Mouse (Mus musculus): ENCODE results near the gene Pgm5. TPM values are rescaled to one million over a fixed set of nuclear protein-coding genes. Genes with fewer than 3 reads are reported as not detected.

Gene Pgm5
- polyA plus RNA-seq, 1 experiment from 2014 or later: 6.5 TPM

GRCm38 (mm10) chr19:24861276-24861611, 411 bp downstream of the Pgm5 start:
- peaks cover 14% of the 10 kb centered on the region for H3K27me3 ChIP-seq
- peaks cover 13% of the 10 kb centered on the region for H3K4me1 ChIP-seq
- H3K36me3 ChIP-seq: no peaks in the 10 kb centered on the region
- peak overlapping the region; percentile 77 for H3K4me2 ChIP-seq (replicated peaks)
- peak overlapping the region; percentile 59 for H3K4me3 ChIP-seq (replicated peaks)
- H3K27ac ChIP-seq (replicated peaks): peak overlapping the region; percentile 79
- ATAC-seq (ENCODE audit: insufficient number of reproducible peaks, low FRiP score, low TSS enrichment, low read depth): peak; percentile 45; the same call in 1 of the 2 replicates
- 15% methylated on average over 13 of the region's 13 CpGs for WGBS
- H3K9me3 ChIP-seq (replicated peaks): no peaks in the 10 kb centered on the region
- H3K9ac ChIP-seq: peak overlapping the region; percentile 47

GRCm38 (mm10) chr19:24851456-24852315, 10.0 kb downstream of the Pgm5 start:
- Histone ChIP-seq H3K36me3 (no peaks in the 10 kb centered on the region), H3K4me3 (replicated peaks) (no peak overlapping the region), H3K4me2 (replicated peaks) (peak overlapping the region; percentile 17; the same call in 1 of the 2 replicates), H3K27ac (replicated peaks) (peak overlapping the region; percentile 61), H3K27me3 (no peaks in the 10 kb centered on the region), H3K9me3 (replicated peaks) (no peaks in the 10 kb centered on the region), H3K9ac (no peak overlapping the region), H3K4me1 (peaks cover 22% of the 10 kb centered on the region)
- peak; percentile 46; the same call in 1 of the 2 replicates for ATAC-seq (ENCODE audit: insufficient number of reproducible peaks, low FRiP score, low TSS enrichment, low read depth)
- 55% methylated on average over 21 of the region's 21 CpGs for WGBS

GRCm38 (mm10) chr19:24848844-24849243, 12.8 kb downstream of the Pgm5 start:
- 90% methylated on average over 2 of the region's 2 CpGs for WGBS
- Histone ChIP-seq H3K4me2 (replicated peaks) (no peak overlapping the region), H3K27ac (replicated peaks) (no peak overlapping the region), H3K9me3 (replicated peaks) (no peaks in the 10 kb centered on the region), H3K27me3 (no peaks in the 10 kb centered on the region), H3K36me3 (no peaks in the 10 kb centered on the region), H3K9ac (no peak overlapping the region), H3K4me1 (peaks cover 41% of the 10 kb centered on the region), H3K4me3 (replicated peaks) (no peak overlapping the region)
- no peak for ATAC-seq (ENCODE audit: insufficient number of reproducible peaks, low FRiP score, low TSS enrichment, low read depth)

- H3K4me3 ChIP-seq (replicated peaks): no peak overlapping the region
- no peak overlapping the region for H3K9ac ChIP-seq
- H3K4me1 ChIP-seq: peaks cover 42% of the 10 kb centered on the region
- no peak overlapping the region for H3K4me2 ChIP-seq (replicated peaks)
- no peak for ATAC-seq (ENCODE audit: insufficient number of reproducible peaks, low FRiP score, low TSS enrichment, low read depth)
- no peaks in the 10 kb centered on the region for H3K27me3 ChIP-seq
- H3K27ac ChIP-seq (replicated peaks): no peak overlapping the region
- H3K36me3 ChIP-seq: no peaks in the 10 kb centered on the region
- 30% methylated on average over 7 of the region's 7 CpGs for whole genome bisulfite sequencing
- H3K9me3 ChIP-seq (replicated peaks): no peaks in the 10 kb centered on the region
Measured at GRCm38 (mm10) chr19:24848345-24848744, 13.3 kb downstream of the Pgm5 start.

GRCm38 (mm10) chr19:24845007-24845546, 16.6 kb downstream of the Pgm5 start:
- H3K9me3 ChIP-seq (replicated peaks): no peaks in the 10 kb centered on the region
- 17% methylated on average over 7 of the region's 7 CpGs for WGBS
- peaks cover 29% of the 10 kb centered on the region for H3K4me1 ChIP-seq
- no peak overlapping the region for H3K9ac ChIP-seq
- peak; percentile 71 for ATAC-seq (ENCODE audit: insufficient number of reproducible peaks, low FRiP score, low TSS enrichment, low read depth)
- peak overlapping the region; percentile 17; the same call in 1 of the 2 replicates for H3K4me2 ChIP-seq (replicated peaks)
- H3K27me3 ChIP-seq: no peaks in the 10 kb centered on the region
- H3K36me3 ChIP-seq: no peaks in the 10 kb centered on the region
- no peak overlapping the region for H3K4me3 ChIP-seq (replicated peaks)
- peak overlapping the region; percentile 66 for H3K27ac ChIP-seq (replicated peaks)

GRCm38 (mm10) chr19:24842080-24842479, 19.6 kb downstream of the Pgm5 start:
- H3K4me3 ChIP-seq (replicated peaks): no peak overlapping the region
- WGBS: 90% methylated on average over 3 of the region's 3 CpGs
- ATAC-seq (ENCODE audit: insufficient number of reproducible peaks, low FRiP score, low TSS enrichment, low read depth): no peak

GRCm38 (mm10) chr19:24824517-24824916, 37.1 kb downstream of the Pgm5 start:
- Histone ChIP-seq H3K36me3 (no peaks in the 10 kb centered on the region), H3K27me3 (no peaks in the 10 kb centered on the region), H3K9me3 (replicated peaks) (no peaks in the 10 kb centered on the region), H3K4me2 (replicated peaks) (no peak overlapping the region), H3K27ac (replicated peaks) (no peak overlapping the region), H3K4me1 (no peaks in the 10 kb centered on the region), H3K4me3 (replicated peaks) (no peak overlapping the region), H3K9ac (no peak overlapping the region)
- no peak for ATAC-seq (ENCODE audit: insufficient number of reproducible peaks, low FRiP score, low TSS enrichment, low read depth)
- 70% methylated on average over 4 of the region's 4 CpGs for WGBS

More at GRCm38 (mm10) chr19:24842080-24842479, 19.6 kb downstream of the Pgm5 start:
- no peaks in the 10 kb centered on the region for H3K27me3 ChIP-seq
- no peaks in the 10 kb centered on the region for H3K9me3 ChIP-seq (replicated peaks)
- peaks cover 20% of the 10 kb centered on the region for H3K4me1 ChIP-seq
- no peak overlapping the region for H3K27ac ChIP-seq (replicated peaks)
- no peak overlapping the region for H3K9ac ChIP-seq
- no peak overlapping the region for H3K4me2 ChIP-seq (replicated peaks)
- no peaks in the 10 kb centered on the region for H3K36me3 ChIP-seq

GRCm38 (mm10) chr19:24815661-24816221, 45.9 kb downstream of the Pgm5 start:
- Histone ChIP-seq H3K36me3 (peaks cover 4% of the 10 kb centered on the region; the same call in 1 of the 2 replicates), H3K4me3 (replicated peaks) (no peak overlapping the region), H3K9me3 (replicated peaks) (no peaks in the 10 kb centered on the region), H3K4me1 (no peaks in the 10 kb centered on the region), H3K9ac (no peak overlapping the region), H3K4me2 (replicated peaks) (no peak overlapping the region), H3K27me3 (no peaks in the 10 kb centered on the region), H3K27ac (replicated peaks) (no peak overlapping the region)
- WGBS: 75% methylated on average over 12 of the region's 12 CpGs
- no peak for ATAC-seq (ENCODE audit: insufficient number of reproducible peaks, low FRiP score, low TSS enrichment, low read depth)

GRCm38 (mm10) chr19:24812861-24813293, 48.8 kb downstream of the Pgm5 start:
- Histone ChIP-seq H3K36me3 (no peaks in the 10 kb centered on the region; the same call in 1 of the 2 replicates), H3K4me3 (replicated peaks) (no peak overlapping the region), H3K9ac (no peak overlapping the region), H3K27me3 (no peaks in the 10 kb centered on the region), H3K27ac (replicated peaks) (no peak overlapping the region), H3K9me3 (replicated peaks) (no peaks in the 10 kb centered on the region), H3K4me1 (no peaks in the 10 kb centered on the region), H3K4me2 (replicated peaks) (no peak overlapping the region)
- ATAC-seq (ENCODE audit: insufficient number of reproducible peaks, low FRiP score, low TSS enrichment, low read depth): no peak
- WGBS: 39% methylated on average over 8 of the region's 8 CpGs

- Histone ChIP-seq H3K27ac (replicated peaks) (no peak overlapping the region), H3K9me3 (replicated peaks) (no peaks in the 10 kb centered on the region), H3K27me3 (no peaks in the 10 kb centered on the region), H3K9ac (no peak overlapping the region), H3K4me2 (replicated peaks) (no peak overlapping the region), H3K4me1 (no peaks in the 10 kb centered on the region), H3K4me3 (replicated peaks) (no peak overlapping the region), H3K36me3 (no peaks in the 10 kb centered on the region; the same call in 1 of the 2 replicates)
- 57% methylated on average over 7 of the region's 7 CpGs for WGBS
- ATAC-seq (ENCODE audit: insufficient number of reproducible peaks, low FRiP score, low TSS enrichment, low read depth): no peak
Measured at GRCm38 (mm10) chr19:24812106-24812810, 49.4 kb downstream of the Pgm5 start.

GRCm38 (mm10) chr19:24811451-24811850, 50.2 kb downstream of the Pgm5 start:
- no peaks in the 10 kb centered on the region for H3K9me3 ChIP-seq (replicated peaks)
- H3K9ac ChIP-seq: no peak overlapping the region
- no peaks in the 10 kb centered on the region; the same call in 1 of the 2 replicates for H3K36me3 ChIP-seq
- no peaks in the 10 kb centered on the region for H3K27me3 ChIP-seq
- no peak overlapping the region for H3K4me3 ChIP-seq (replicated peaks)
- H3K4me1 ChIP-seq: no peaks in the 10 kb centered on the region
- no peak overlapping the region for H3K27ac ChIP-seq (replicated peaks)
- no peak for ATAC-seq (ENCODE audit: insufficient number of reproducible peaks, low FRiP score, low TSS enrichment, low read depth)
- H3K4me2 ChIP-seq (replicated peaks): no peak overlapping the region
- WGBS: 47% methylated on average over 10 of the region's 10 CpGs
